Mouse (Mus musculus): Measurements from ENCODE around the gene Zfp867. TPM values are rescaled to one million over a fixed set of nuclear protein-coding genes. Genes with fewer than 3 reads are reported as not detected.

The Zfp867 gene
- polyA plus RNA-seq (2015; fragmentation: Illumina TruSeq; extraction: RNeasy Lipid Tissue Mini Kit (QIAGEN cat#74804); ENCODE audit: low read depth, low replicate concordance), result 6.7 TPM

GRCm38 (mm10) chr11:59472326-59472677 is at the start of gene Zfp867:
Gene Zfp867 (minus strand): TSS chr11:59472474.

GRCm38 (mm10) chr11:59451086-59451485 is 21.2 kb downstream of the Zfp867 start, which contains the start of gene Snap47:
Gene Snap47 (minus strand): TSS chr11:59451186.

GRCm38 (mm10) chr11:59449741-59450229 is 22.5 kb downstream of the Zfp867 start, which contains the start of gene Jmjd4:
Gene Jmjd4 (plus strand): TSS chr11:59450045.

Other genes with a start within 250 kb of the Zfp867 start
- gene Arf1, start 244.2 kb downstream of the Zfp867 start, polyA plus RNA-seq (2015; fragmentation: Illumina TruSeq; extraction: RNeasy Lipid Tissue Mini Kit (QIAGEN cat#74804); ENCODE audit: low read depth, low replicate concordance), result 538 TPM
- not detected for gene Wnt3a, start 181.7 kb downstream of the Zfp867 start, polyA plus RNA-seq (2015; fragmentation: Illumina TruSeq; extraction: RNeasy Lipid Tissue Mini Kit (QIAGEN cat#74804); ENCODE audit: low read depth, low replicate concordance)
- 9.0 TPM for gene Wnt9a, start 165.5 kb downstream of the Zfp867 start, polyA plus RNA-seq (2015; fragmentation: Illumina TruSeq; extraction: RNeasy Lipid Tissue Mini Kit (QIAGEN cat#74804); ENCODE audit: low read depth, low replicate concordance)
- gene Prss38, start 96.8 kb downstream of the Zfp867 start, polyA plus RNA-seq (2015; fragmentation: Illumina TruSeq; extraction: RNeasy Lipid Tissue Mini Kit (QIAGEN cat#74804); ENCODE audit: low read depth, low replicate concordance), result not detected
- 16.3 TPM for gene Jmjd4, start 22.4 kb downstream of the Zfp867 start, polyA plus RNA-seq (2015; fragmentation: Illumina TruSeq; extraction: RNeasy Lipid Tissue Mini Kit (QIAGEN cat#74804); ENCODE audit: low read depth, low replicate concordance)
- gene Snap47, start 21.3 kb downstream of the Zfp867 start, polyA plus RNA-seq (2015; fragmentation: Illumina TruSeq; extraction: RNeasy Lipid Tissue Mini Kit (QIAGEN cat#74804); ENCODE audit: low read depth, low replicate concordance), result 477 TPM
- gene Zkscan17, start 54.3 kb upstream of the Zfp867 start, polyA plus RNA-seq (2015; fragmentation: Illumina TruSeq; extraction: RNeasy Lipid Tissue Mini Kit (QIAGEN cat#74804); ENCODE audit: low read depth, low replicate concordance), result 6.6 TPM
- gene Nlrp3, start 69.1 kb upstream of the Zfp867 start, polyA plus RNA-seq (2015; fragmentation: Illumina TruSeq; extraction: RNeasy Lipid Tissue Mini Kit (QIAGEN cat#74804); ENCODE audit: low read depth, low replicate concordance), result 0.51 TPM
- not detected for gene Olfr222, start 103.8 kb upstream of the Zfp867 start, polyA plus RNA-seq (2015; fragmentation: Illumina TruSeq; extraction: RNeasy Lipid Tissue Mini Kit (QIAGEN cat#74804); ENCODE audit: low read depth, low replicate concordance)
- gene Olfr223, start 120.8 kb upstream of the Zfp867 start, polyA plus RNA-seq (2015; fragmentation: Illumina TruSeq; extraction: RNeasy Lipid Tissue Mini Kit (QIAGEN cat#74804); ENCODE audit: low read depth, low replicate concordance), result not detected
- 149 TPM for gene Mprip, start 188.8 kb upstream of the Zfp867 start, polyA plus RNA-seq (2015; fragmentation: Illumina TruSeq; extraction: RNeasy Lipid Tissue Mini Kit (QIAGEN cat#74804); ENCODE audit: low read depth, low replicate concordance)